Mouse (Mus musculus) forebrain, embryonic 12.5 days (tissue): ENCODE measurements at regions not wholly inside any gene's neighbourhood (a gene's known extent, or its start where the extent isn't known, plus 50 kb on each side); places are given as distances from the start of the nearest gene placed in this dataset.
A peak's percentile ranks its signal among the peaks of the same experiment; 100 is the strongest.

Source experiments
- ATAC-seq: fragments of 200-750 bp; cut with Nextera tagmentation; 2 replicates; pipeline ENCODE4 v1.8.0; 2017; ENCODE audit warnings: moderate TSS enrichment; ENCODE audit not compliant: low FRiP score
- H3K27ac ChIP-seq: fragments of 300-500 bp; sonication (generic); 2 replicates; pipeline ENCODE4 v1.5.1; 2016; ENCODE audit warnings: mild to moderate bottlenecking
- H3K27me3 ChIP-seq: fragments of 300-500 bp; sonication (generic); 2 replicates; pipeline ENCODE4 v1.6.1; 2016; ENCODE audit warnings: mild to moderate bottlenecking
- H3K36me3 ChIP-seq: fragments of 300-500 bp; sonication (generic); replicated peaks from 2 replicates; pipeline ENCODE4 v1.6.1; 2016; ENCODE audit warnings: mild to moderate bottlenecking
- H3K4me1 ChIP-seq: fragments of 300-500 bp; sonication (generic); 2 replicates; pipeline ENCODE4 v1.6.1; 2016
- H3K4me2 ChIP-seq: fragments of 300-500 bp; sonication (generic); 2 replicates; pipeline ENCODE4 v1.6.1; 2016; ENCODE audit warnings: mild to moderate bottlenecking, moderate library complexity
- H3K4me3 ChIP-seq: fragments of 300-500 bp; sonication (generic); replicated peaks from 2 replicates; pipeline ENCODE4 v1.5.1; 2016; ENCODE audit warnings: mild to moderate bottlenecking
- H3K9ac ChIP-seq: fragments of 300-500 bp; sonication (generic); 2 replicates; pipeline ENCODE4 v1.6.1; 2016; ENCODE audit warnings: mild to moderate bottlenecking
- H3K9me3 ChIP-seq: fragments of 300-500 bp; sonication (generic); 2 replicates; pipeline ENCODE4 v1.6.1; 2016
- WGBS: fragments of 180-500 bp; shearing (Covaris S2); methylation state at CpG from one replicate; pipeline ENCODE4 v1.1.7; 2016; 5-methylcytosine and 5-hydroxymethylcytosine counted together

DNA sequence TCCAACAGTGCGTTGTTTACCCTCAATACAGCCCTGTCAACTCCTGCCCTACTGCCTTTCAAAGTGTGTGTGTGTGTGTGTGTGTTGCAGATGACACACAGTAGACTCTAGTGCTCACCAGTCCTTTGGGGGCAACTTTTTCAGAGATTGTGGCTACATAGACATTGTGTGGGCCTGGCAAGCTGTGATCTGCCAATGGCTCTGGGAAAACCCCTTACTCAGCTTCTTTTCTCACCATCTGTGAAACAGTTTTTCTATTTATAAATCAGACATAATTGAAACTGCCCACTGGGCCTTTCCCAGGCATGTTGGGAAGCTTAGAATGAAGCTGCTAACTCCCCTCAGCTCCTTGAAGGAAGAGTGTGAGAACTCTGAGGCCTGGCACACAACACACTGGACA, 369.7 kb upstream of the Fam92a start:
- no peak overlapping the region for H3K9ac ChIP-seq
- H3K27ac ChIP-seq, result no peak overlapping the region
- WGBS, result 79% methylated on average over 1 of the region's 1 CpGs

GRCm38 (mm10) chr4:12539184-12539791, 367.5 kb upstream of the Fam92a start:
- H3K27ac ChIP-seq, result peak overlapping the region; percentile 73
- peak; percentile 66 for ATAC-seq
- H3K36me3 ChIP-seq, result no peaks in the 10 kb centered on the region
- no peaks in the 10 kb centered on the region for H3K27me3 ChIP-seq
- H3K9me3 ChIP-seq, result no peaks in the 10 kb centered on the region
- H3K4me3 ChIP-seq, result no peak overlapping the region
- 21% methylated on average over 4 of the region's 4 CpGs for WGBS
- H3K4me1 ChIP-seq, result peaks cover 30% of the 10 kb centered on the region
- H3K9ac ChIP-seq, result peak overlapping the region; percentile 45; the same call in 1 of the 2 replicates
- H3K4me2 ChIP-seq, result peak overlapping the region; percentile 42

More for the DNA sequence above, 369.7 kb upstream of the Fam92a start:
- Histone ChIP-seq H3K4me2 (no peak overlapping the region), H3K9me3 (no peaks in the 10 kb centered on the region), H3K4me3 (no peak overlapping the region), H3K4me1 (peaks cover 25% of the 10 kb centered on the region), H3K27me3 (no peaks in the 10 kb centered on the region), H3K36me3 (no peaks in the 10 kb centered on the region)
- ATAC-seq, result no peak

DNA sequence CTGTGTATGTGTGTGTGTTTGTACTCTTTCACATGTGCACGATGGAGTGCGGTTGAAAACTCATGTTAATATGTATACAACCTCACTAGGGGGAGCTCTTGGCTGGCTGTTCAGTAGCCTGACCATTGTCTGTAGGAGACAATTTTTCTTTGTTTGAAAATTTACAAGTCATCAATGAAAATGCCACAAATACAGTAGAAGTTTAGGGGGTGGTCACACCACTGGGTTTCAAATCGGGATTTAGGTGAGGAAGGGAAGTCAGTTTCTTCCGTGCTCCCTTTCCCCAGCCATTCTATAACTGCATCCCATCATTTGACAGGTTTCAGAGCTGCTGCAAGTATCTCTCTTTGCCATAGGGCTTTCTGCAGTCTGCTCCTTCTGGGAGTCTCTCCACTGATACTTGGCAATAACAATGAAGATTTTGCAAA, 366.9 kb upstream of the Fam92a start:
- Histone ChIP-seq H3K36me3 (no peaks in the 10 kb centered on the region), H3K27ac (peak overlapping the region; percentile 73), H3K4me3 (0 out of 2 replicates have a peak overlapping the region, but pooled peaks have one; percentile 7), H3K27me3 (no peaks in the 10 kb centered on the region), H3K4me2 (peak overlapping the region; percentile 42), H3K4me1 (peaks cover 36% of the 10 kb centered on the region), H3K9ac (peak overlapping the region; percentile 45; the same call in 1 of the 2 replicates), H3K9me3 (no peaks in the 10 kb centered on the region)
- WGBS, result 6% methylated on average over 4 of the region's 4 CpGs
- ATAC-seq, result peak; percentile 86

DNA sequence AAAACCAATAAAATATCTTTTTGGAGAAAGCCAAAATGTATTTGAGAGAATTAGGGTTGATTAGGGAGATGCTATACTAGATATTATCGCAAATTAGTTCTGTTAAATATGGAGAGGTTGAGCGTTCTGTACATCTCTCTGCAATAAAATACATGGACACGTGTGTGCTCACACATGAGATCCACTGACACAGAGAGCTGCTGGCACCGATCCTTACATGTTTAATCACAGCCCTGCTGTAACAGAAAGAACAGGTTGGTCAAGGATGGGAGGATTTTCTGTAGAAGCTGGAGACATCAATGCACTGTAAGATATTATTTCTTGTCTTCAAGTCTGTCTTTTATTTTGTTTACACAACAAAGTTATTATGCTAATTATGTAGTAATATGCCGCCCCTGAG, 366.2 kb upstream of the Fam92a start:
- H3K9me3 ChIP-seq, result no peaks in the 10 kb centered on the region
- H3K27me3 ChIP-seq, result no peaks in the 10 kb centered on the region
- no peak for ATAC-seq
- H3K4me3 ChIP-seq, result no peak overlapping the region
- no peak overlapping the region for H3K4me2 ChIP-seq
- H3K27ac ChIP-seq, result no peak overlapping the region
- H3K4me1 ChIP-seq, result peaks cover 37% of the 10 kb centered on the region
- WGBS, result 74% methylated on average over 5 of the region's 5 CpGs
- no peak overlapping the region for H3K9ac ChIP-seq
- H3K36me3 ChIP-seq, result no peaks in the 10 kb centered on the region

DNA sequence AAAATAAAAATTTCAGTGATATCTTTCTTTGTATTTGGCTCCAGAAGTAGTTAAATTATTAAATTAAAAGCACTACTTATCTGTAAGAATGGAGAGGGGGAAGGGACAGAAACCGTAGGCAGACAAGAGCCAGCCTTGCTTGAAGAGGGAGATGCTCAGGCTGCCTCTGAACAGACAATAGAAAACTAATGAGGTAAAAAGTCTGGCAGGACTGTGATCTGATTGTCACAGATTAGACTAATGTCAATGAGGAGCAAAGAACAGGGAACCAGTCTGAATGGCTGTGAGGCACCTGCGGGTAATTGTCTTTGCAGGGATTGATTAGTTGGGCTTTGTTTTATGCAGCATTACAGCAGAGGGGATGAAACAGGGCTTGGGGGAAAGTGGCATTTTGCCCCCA, 362.3 kb upstream of the Fam92a start:
- no peaks in the 10 kb centered on the region for H3K36me3 ChIP-seq
- H3K4me2 ChIP-seq, result no peak overlapping the region
- no peaks in the 10 kb centered on the region for H3K27me3 ChIP-seq
- H3K9me3 ChIP-seq, result no peaks in the 10 kb centered on the region
- H3K27ac ChIP-seq, result no peak overlapping the region
- WGBS, result 0% methylated on average over 2 of the region's 2 CpGs
- H3K9ac ChIP-seq, result no peak overlapping the region
- peak; percentile 21; the same call in 1 of the 2 replicates for ATAC-seq
- H3K4me3 ChIP-seq, result no peak overlapping the region
- peaks cover 25% of the 10 kb centered on the region for H3K4me1 ChIP-seq

GRCm38 (mm10) chr4:12532961-12533360, 361.1 kb upstream of the Fam92a start:
- Histone ChIP-seq H3K9ac (no peak overlapping the region), H3K9me3 (no peaks in the 10 kb centered on the region), H3K27me3 (no peaks in the 10 kb centered on the region), H3K4me2 (no peak overlapping the region), H3K27ac (no peak overlapping the region), H3K4me3 (no peak overlapping the region), H3K4me1 (peaks cover 17% of the 10 kb centered on the region), H3K36me3 (no peaks in the 10 kb centered on the region)
- 63% methylated on average over 4 of the region's 4 CpGs for WGBS
- ATAC-seq, result no peak

DNA sequence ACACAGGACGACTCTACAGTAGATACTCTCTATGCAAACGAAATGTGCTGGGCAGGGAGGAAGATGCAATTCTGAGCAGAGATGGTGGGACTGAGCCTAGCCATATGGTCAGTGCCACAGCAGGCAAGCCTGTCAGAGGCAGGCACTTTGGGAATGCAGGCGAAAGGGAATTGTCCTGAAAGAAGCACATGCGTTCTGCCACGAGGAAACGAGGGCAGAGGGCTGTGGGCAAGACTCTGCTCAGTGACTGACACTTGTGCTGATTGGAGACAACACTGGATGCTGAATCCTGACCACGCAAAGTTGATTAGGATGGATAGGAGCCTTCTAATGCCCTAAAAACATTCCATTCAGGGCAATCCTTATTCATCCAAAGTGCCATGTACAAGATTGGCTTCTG, 350.5 kb upstream of the Fam92a start:
- Histone ChIP-seq H3K9me3 (no peaks in the 10 kb centered on the region), H3K27me3 (no peaks in the 10 kb centered on the region), H3K4me2 (no peak overlapping the region), H3K27ac (no peak overlapping the region), H3K4me3 (no peak overlapping the region), H3K9ac (no peak overlapping the region), H3K4me1 (peaks cover 3% of the 10 kb centered on the region; the same call in 1 of the 2 replicates), H3K36me3 (no peaks in the 10 kb centered on the region)
- ATAC-seq, result no peak
- 66% methylated on average over 7 of the region's 7 CpGs for WGBS

GRCm38 (mm10) chr4:12521246-12521645, 349.4 kb upstream of the Fam92a start:
- no peak overlapping the region for H3K4me3 ChIP-seq
- no peaks in the 10 kb centered on the region for H3K27me3 ChIP-seq
- H3K4me1 ChIP-seq, result peaks cover 3% of the 10 kb centered on the region; the same call in 1 of the 2 replicates
- H3K27ac ChIP-seq, result no peak overlapping the region
- no peak overlapping the region for H3K9ac ChIP-seq
- no peak overlapping the region for H3K4me2 ChIP-seq
- no peaks in the 10 kb centered on the region for H3K36me3 ChIP-seq
- WGBS, result 92% methylated on average over 7 of the region's 7 CpGs
- ATAC-seq, result no peak
- no peaks in the 10 kb centered on the region for H3K9me3 ChIP-seq

GRCm38 (mm10) chr4:12516497-12516896, 344.7 kb upstream of the Fam92a start:
- Histone ChIP-seq H3K27me3 (no peaks in the 10 kb centered on the region), H3K4me3 (no peak overlapping the region), H3K4me2 (no peak overlapping the region), H3K9ac (no peak overlapping the region), H3K4me1 (no peaks in the 10 kb centered on the region; the same call in 1 of the 2 replicates), H3K9me3 (no peaks in the 10 kb centered on the region), H3K27ac (no peak overlapping the region), H3K36me3 (no peaks in the 10 kb centered on the region)
- no peak for ATAC-seq
- 89% methylated on average over 10 of the region's 10 CpGs for WGBS

- H3K27ac ChIP-seq, result no peak overlapping the region
Measured at GRCm38 (mm10) chr4:12511656-12512385, 340.0 kb upstream of the Fam92a start.

DNA sequence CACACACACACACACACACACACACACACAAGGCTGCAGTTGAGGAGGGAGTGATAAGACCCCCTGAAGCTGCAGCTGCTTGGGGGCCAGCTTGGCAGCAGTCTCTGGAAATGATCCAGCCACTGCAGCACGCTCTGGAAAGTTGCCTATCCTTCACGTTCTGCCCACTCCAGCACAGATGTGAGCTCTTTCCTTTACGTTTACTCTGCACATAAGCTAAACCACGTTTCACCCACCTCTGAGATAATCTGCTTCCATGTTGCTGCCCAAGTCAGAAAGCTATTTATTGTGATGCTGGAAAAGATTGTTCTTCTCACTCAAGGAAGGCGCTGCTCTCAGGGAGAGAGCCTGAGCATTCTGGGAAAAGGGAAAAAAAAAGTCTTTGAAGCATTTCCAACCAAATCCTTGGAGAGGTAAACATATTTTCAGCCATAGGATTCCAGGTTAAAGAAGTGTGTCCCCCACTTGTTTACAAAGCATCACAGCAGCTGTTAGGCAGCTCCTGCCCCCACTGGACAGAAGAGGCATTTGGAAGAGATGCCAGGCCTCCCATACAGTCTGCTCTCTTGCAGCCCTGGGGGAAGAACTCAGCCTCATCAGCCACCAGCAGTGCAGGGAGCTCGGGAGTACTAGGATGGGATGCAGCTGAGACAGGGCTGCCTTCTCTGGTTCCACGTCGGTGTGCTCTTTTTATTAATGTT, 335.2 kb upstream of the Fam92a start:
- Histone ChIP-seq H3K27ac (peak overlapping the region; percentile 63; the same call in 1 of the 2 replicates), H3K4me2 (no peak overlapping the region), H3K9me3 (no peaks in the 10 kb centered on the region), H3K9ac (no peak overlapping the region), H3K27me3 (no peaks in the 10 kb centered on the region), H3K4me3 (no peak overlapping the region), H3K4me1 (peaks cover 14% of the 10 kb centered on the region), H3K36me3 (no peaks in the 10 kb centered on the region)
- peak; percentile 74; the same call in 1 of the 2 replicates for ATAC-seq
- 43% methylated on average over 8 of the region's 8 CpGs for WGBS

More at GRCm38 (mm10) chr4:12511656-12512385, 340.0 kb upstream of the Fam92a start:
- no peak overlapping the region for H3K4me3 ChIP-seq
- H3K4me1 ChIP-seq, result peaks cover 10% of the 10 kb centered on the region
- no peak overlapping the region for H3K9ac ChIP-seq
- no peak overlapping the region for H3K4me2 ChIP-seq
- no peaks in the 10 kb centered on the region for H3K36me3 ChIP-seq
- H3K9me3 ChIP-seq, result no peaks in the 10 kb centered on the region
- 76% methylated on average over 10 of the region's 10 CpGs for WGBS
- ATAC-seq, result no peak
- no peaks in the 10 kb centered on the region for H3K27me3 ChIP-seq

- no peaks in the 10 kb centered on the region for H3K4me1 ChIP-seq
- no peak for ATAC-seq
- H3K36me3 ChIP-seq, result no peaks in the 10 kb centered on the region
- H3K27me3 ChIP-seq, result no peaks in the 10 kb centered on the region
- no peak overlapping the region for H3K27ac ChIP-seq
- H3K4me3 ChIP-seq, result no peak overlapping the region
- no peak overlapping the region for H3K4me2 ChIP-seq
- WGBS, result 86% methylated on average over 8 of the region's 8 CpGs
- no peaks in the 10 kb centered on the region for H3K9me3 ChIP-seq
- no peak overlapping the region for H3K9ac ChIP-seq
Measured at GRCm38 (mm10) chr4:12501086-12501485, 329.3 kb upstream of the Fam92a start.
